Mouse (Mus musculus) gonadal fat pad, adult 2 months (tissue): ENCODE measurements around the gene Reg1. TPM values are rescaled to one million over a fixed set of nuclear protein-coding genes. Genes with fewer than 3 reads are reported as not detected.
"Not testable (repeated sequence)": the region's sequence is repeated elsewhere in the genome, so short reads cannot be mapped to it uniquely, and the experiment has no call there.

Source experiments
- DNase-seq: peaks from one replicate; pipeline ENCODE4 v3.0.0-alpha.2; 2012; ENCODE audit warnings: low read depth
- polyA plus RNA-seq: library from polyadenylated mRNA; depleted of rRNA; stranded (reverse); fragments of >200 nt; gene quantifications from 2 replicates; pipeline ENCODE4 v1.2.3, GENCODE M21; 2012; rRNA removed

Reg1 gene
- polyA plus RNA-seq = 0.36 and 0.88 TPM in 2 replicates

- DNase-seq = not testable (repeated sequence)
These were observed at the start of gene Reg1 for GRCm38 (mm10) chr6:78422411-78422810. Reg1 (plus strand) TSS chr6:78422711.

DNA sequence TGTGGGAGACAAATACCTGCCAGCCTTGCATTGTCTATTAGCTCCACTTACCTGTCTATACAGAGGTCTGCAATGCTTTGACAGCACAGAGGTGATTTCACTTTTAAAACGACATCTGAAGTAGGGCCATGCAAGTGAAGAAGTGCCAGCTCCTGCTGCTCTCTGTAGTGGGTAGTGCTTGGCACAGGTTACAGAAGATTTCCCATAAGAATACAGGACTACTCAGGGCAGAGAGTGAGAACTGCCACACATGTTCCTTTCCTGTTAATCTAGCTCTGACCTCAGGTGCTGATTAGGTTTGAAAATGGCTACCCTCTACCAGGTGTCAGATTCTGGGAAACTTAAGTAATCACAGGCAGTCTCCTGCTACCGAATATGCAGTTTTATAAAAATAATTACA lies 43.7 kb upstream of the Reg1 start, which contains the start of gene Reg3d:
TSS of gene Reg3d (minus strand) at position 101 of the 400 bp plus-strand sequence.
- DNase-seq = no peak

- no peak for DNase-seq
These were observed 42.1 kb upstream of the Reg1 start, which contains the start of gene Reg3a for GRCm38 (mm10) chr6:78380409-78380808. Reg3a (plus strand) TSS chr6:78380709.

GRCm38 (mm10) chr6:78385609-78386008 lies 36.9 kb upstream of the Reg1 start:
- no peak for DNase-seq

- DNase-seq = not testable (repeated sequence)
These were observed 27.2 kb upstream of the Reg1 start, which contains the start of gene Reg2 for GRCm38 (mm10) chr6:78395323-78395722. Reg2 (plus strand) TSS chr6:78395623.

DNA sequence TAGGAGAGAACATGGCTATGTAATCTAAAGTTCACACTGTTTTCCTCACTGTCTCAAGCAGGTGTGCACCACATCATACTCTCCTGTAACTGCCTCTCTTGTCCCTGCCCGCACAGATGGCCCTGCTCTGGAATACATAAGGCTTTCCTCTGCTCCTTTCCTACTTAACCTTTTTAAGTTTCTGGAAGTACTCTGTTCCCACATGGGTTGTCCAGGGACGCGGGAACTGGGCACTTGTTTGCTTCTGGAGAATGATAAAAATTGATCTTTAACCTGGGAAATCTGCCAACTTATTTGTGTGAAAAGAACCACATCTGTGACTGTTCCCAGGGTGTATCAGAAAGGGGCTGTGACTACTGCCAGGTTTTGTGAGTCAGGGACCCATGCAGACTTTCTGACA lies 3.0 kb downstream of the Reg1 start:
- no peak for DNase-seq

DNA sequence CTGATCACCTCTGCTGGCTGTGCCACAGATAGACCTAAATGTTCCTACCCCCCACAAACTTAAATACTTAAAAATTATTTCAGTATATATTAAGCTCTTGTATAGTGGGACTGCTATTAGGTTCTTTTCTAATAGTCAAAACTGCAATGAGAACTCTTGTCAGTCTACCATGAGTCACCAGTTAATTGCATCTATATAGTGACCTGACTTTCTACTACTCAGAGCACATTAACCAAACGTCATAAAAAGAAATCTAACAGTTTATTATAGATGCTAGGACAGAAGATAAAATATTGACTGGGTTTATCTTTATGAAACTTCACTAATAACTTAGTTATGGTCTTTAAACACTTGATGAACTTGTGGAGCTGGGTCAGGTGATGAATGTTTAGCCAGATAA lies 24.7 kb downstream of the Reg1 start:
- no peak for DNase-seq

DNA sequence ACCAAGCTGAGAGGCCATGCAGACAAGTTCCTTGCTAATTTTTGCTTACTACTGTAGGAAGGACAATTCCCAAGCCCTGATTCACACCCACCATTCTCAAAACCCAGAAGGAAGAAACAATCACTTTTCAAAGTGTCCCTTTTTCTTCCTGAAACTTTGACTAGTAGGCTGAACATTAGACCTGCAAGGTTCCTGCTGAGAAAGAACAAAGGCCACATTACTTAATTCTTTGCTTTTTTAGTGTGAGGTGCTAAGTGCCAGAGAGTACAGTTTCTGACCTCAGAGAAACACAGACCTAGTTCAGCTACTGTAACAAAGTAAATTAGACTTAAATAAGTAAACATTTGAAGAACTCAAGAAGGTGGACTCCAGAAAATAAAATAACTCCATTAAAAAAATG lies 25.9 kb downstream of the Reg1 start:
- no peak for DNase-seq

DNA sequence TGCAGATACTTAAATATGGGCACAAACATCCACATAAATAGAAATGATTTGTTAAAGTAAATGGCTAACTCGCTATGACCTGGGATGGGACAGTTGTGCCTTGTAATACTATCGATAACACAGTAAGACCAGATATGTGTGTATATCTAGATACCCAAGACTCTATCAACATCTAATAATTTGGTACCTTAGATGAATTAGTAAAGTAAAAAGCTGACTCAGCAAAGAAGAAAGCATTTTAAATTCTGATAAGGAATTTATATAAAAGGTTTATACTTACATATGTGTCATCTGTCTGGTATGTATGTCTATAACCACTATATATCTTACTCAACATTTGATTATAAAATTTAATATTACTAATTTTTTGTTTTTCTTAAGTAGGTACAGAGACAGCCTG lies 30.3 kb downstream of the Reg1 start:
- no peak for DNase-seq

DNA sequence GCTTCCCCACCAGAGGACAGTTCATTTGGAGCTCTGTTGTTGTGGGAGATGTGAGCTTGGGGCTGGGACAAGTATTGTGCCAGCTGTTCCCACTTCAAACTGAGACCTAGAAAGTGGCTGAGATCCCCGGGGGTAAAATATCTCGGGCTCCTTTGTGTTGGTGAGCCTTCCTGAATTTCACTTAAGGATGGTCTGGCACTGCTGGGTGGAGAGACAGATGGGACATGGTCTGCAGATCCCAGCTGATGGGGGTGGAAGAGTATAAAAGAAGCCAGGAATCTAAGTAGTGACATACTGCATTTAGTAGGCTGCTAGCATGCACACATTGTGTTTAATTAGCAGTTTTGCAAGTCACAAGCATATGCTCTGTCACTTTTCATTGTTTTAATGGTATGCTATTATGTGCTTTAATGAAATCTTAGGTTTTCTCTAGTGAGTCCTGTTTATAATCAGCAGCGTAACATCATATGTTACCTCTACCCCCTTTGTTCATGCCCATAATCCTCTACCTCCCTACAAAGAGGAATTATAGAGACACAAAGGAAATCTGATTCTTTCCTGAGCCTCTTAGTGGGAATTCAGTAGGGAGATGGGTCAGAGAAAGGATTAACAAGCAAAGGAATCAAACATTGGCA lies 37.8 kb downstream of the Reg1 start:
- DNase-seq = no peak

GRCm38 (mm10) chr6:78462360-78462759 lies 39.8 kb downstream of the Reg1 start:
- DNase-seq = no peak

GRCm38 (mm10) chr6:78463266-78463665 lies 40.8 kb downstream of the Reg1 start:
- DNase-seq = no peak

GRCm38 (mm10) chr6:78468772-78469171 lies 46.3 kb downstream of the Reg1 start, which contains the start of gene Reg3g:
Reg3g (minus strand) TSS chr6:78468872.
- DNase-seq = no peak

DNA sequence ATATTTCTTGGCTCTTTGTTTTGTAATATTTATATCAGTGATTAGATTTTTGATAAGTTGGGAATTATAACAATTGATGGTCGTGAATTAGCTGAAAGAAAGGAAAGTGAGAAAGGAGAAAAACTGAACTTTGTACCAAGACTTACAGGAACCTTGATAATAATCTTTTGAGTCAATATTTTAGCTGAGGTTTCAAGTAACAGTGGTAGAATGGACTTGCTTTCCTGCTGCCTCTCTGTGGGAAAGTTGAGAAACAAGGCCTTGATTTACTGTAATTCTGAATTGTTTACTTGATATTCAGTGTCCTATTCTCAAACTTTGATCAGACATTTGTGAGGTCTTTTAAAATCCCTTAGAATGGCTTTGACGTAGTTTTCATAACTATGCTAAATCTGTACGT lies 46.8 kb downstream of the Reg1 start:
- DNase-seq = no peak

Other genes with a start within 250 kb of the Reg1 start
- gene Reg3b, start 52.1 kb upstream of the Reg1 start, polyA plus RNA-seq = 0.22 and 0.23 TPM in 2 replicates
- not detected in 2 replicates for gene Reg3d, start 43.8 kb upstream of the Reg1 start, polyA plus RNA-seq
- not detected in 2 replicates for gene Reg3a, start 42.0 kb upstream of the Reg1 start, polyA plus RNA-seq
- not detected in 2 replicates for gene Reg2, start 27.1 kb upstream of the Reg1 start, polyA plus RNA-seq
- 0.58 TPM in 1 of 2 replicates, not detected in the other for gene Reg3g, start 46.2 kb downstream of the Reg1 start, polyA plus RNA-seq